Mouse (Mus musculus): ENCODE measurements around the gene Rad51b. TPM values are rescaled to one million over a fixed set of nuclear protein-coding genes. Genes with fewer than 3 reads are reported as not detected.
A peak's percentile ranks its signal among the peaks of the same experiment; 100 is the strongest.

The Rad51b gene
- total RNA-seq, 4 experiments from 2014 or later: 0.71 to 0.95 (median 0.78) TPM

- no peak for DNase-seq (ENCODE audit: low spot score)
Observed at GRCm38 (mm10) chr12:79436892-79437291, 139.8 kb downstream of the Rad51b start.

DNA sequence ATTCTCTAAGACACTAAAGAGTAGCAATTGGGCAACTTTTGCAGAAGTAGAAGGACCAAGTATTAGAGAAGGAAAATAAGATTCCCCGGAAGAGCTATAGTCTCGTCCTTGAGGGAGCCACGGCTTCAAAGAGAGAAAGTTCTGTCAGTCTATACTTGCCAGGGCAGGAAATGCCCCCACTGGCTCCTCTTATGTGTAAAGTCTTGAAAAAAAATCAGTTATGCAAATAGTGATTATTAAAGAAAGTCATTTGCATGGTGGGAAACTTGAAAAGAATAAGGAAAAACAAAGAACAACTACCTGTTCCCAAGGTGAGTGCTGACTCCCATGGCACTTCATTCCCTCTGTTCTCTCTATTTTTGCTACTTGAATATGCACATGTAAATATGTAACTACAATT lies 140.5 kb downstream of the Rad51b start:
- DNase-seq (ENCODE audit: low spot score): no peak

- DNase-seq (ENCODE audit: low spot score): no peak
Observed at GRCm38 (mm10) chr12:79439961-79440360, 142.9 kb downstream of the Rad51b start.

GRCm38 (mm10) chr12:79441210-79442005 lies 144.3 kb downstream of the Rad51b start:
- no peak for DNase-seq (ENCODE audit: low spot score)

DNA sequence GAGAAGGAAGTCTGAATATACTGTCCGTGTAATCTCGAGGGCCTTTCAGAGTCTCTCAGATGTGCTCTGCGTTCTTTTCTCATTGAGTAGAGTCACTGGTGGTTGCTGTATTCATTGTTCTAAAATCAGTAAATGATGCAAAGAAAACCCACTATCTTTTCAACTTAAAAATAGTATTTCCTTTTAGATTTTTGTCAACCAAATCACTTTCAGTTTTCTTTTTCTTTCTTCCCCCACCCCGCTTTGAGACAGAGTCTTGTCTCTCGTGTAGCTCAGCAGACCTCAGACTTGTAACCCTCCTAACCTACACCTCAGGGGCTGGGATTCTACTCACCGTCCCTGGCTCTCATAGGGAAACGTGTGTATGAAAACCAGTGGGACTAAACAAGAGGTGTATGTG lies 145.0 kb downstream of the Rad51b start:
- no peak for DNase-seq (ENCODE audit: low spot score)

DNA sequence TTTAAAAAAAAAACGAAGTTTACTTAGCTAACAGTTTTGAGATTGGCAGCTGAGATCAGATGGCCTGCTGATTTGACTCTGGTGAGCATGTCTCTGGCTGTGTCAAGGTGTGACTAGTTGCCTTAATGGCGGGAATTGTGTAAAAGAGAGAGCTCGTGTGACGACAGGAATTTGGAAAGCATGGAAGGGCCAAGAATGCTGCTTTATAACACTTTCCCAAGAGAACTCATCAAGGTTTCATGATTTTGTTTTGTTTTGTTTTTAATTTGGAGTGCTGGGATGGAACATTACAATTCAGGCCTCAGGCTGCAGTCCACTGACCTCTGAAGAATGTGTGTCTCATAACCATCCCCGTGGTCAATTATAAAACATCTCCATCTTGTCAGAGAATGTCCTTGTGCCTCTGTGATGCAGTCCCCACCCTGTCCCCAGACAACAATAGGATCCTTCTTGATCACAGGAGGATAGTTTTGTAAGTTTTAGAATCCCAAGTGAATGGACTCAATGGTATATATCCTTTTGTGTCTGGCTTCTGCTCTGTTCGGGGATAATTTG lies 145.8 kb downstream of the Rad51b start:
- DNase-seq (ENCODE audit: low spot score): no peak

GRCm38 (mm10) chr12:79444646-79445045 lies 147.6 kb downstream of the Rad51b start:
- DNase-seq (ENCODE audit: low spot score): no peak

- DNase-seq (ENCODE audit: low spot score): no peak
Observed at GRCm38 (mm10) chr12:79447039-79447438, 150.0 kb downstream of the Rad51b start.

DNA sequence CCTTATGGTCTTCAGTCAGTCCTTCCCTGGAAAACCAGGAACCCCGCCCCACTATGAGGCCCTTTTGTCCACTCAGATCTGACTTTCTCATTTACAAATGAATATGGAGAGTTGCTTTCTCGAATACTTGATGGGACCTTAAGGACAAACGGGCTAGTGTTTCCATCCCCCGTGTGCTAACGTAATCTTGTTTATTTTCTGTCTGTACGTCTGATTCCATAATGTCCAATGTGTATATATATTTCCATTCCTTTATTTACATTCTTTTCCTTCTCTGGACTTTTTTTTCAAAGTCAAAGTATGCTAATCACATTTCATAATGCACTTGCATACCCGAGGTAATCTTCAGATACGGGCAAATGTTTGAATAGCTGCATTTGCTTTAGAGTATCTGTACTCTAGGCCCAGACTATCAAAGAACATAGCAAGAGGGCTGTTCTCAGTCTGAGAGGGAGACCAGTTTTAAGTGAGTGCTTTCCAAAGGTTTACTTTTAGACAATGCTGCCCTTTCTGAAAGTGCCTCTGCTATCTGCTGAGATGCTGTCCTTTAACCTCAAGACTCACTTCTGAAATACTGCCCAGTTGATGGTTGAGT lies 152.8 kb downstream of the Rad51b start:
- no peak for DNase-seq (ENCODE audit: low spot score)

- no peak for DNase-seq (ENCODE audit: low spot score)
Observed at GRCm38 (mm10) chr12:79452882-79453281, 155.8 kb downstream of the Rad51b start.

DNA sequence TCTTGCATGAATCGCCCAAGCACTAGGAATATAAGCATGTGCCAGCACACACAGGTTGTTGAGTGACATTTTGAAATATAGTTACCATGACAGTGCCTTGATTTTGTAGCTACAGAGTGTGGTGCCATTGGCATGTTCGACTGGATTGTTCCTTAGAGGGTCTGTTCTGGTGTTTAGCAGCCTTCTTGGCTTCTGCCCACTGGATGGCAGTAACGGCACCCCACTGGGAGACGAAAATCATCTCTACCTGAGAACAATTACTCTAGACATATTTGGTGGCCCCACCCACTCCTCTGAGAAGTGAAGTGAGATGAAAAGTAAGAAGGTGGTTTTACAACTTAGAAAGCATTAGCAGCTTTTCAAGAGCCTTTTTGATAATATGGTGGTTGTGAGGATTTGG lies 156.9 kb downstream of the Rad51b start:
- DNase-seq (ENCODE audit: low spot score): no peak

DNA sequence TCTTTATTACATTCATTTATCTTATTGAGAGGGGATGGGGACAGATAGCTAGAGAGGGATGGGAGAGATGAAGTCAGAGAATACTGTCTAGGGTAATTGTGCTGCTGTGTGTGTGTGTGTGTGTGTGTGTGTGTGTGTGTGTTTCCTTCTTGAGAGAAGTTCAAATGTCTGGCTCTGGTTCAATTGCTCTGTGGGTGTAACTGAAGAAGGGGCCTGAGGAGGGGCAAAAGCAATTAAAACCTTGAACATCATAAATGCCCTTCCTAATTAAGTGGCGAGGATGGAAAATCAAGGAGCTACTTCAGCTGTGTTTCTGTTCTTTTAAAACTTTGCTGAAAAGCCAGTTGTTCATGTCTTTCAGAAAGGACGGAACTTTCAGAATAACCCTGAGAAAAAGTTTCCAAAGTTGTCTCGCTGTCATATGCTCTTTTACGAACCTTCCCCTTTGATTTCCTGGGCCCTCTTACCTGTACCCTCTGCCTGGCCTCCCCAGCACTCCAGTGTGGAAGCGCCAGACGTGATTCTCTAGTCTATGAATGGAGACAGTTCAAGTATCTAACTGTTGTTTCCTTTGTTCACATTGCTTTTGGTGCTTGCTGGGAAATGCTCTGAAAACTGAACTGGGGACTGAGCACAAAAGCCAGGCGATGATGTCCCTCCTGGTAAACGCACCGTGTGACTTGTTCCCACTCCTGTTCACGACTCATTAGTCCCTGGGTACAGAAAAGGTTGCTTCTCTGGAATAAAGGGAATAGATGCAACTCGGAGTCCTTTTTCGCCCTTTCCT lies 158.2 kb downstream of the Rad51b start:
- DNase-seq (ENCODE audit: low spot score): no peak

DNA sequence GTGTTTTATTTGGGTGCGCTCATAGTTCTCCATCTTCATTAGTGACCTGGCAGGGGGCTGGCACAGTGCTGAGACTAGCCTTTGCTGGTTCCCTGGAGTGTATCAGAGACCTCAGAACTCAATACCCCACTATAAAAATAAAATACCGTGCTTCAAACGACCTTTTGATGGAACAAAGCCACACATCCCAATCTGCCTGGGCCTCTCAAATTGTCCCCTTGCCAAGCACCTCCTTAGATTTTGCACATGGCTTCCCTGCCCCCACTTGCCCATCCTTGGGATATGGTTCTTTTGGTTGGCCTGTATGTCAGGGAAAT lies 158.7 kb downstream of the Rad51b start:
- no peak for DNase-seq (ENCODE audit: low spot score)

GRCm38 (mm10) chr12:79456251-79456650 lies 159.2 kb downstream of the Rad51b start:
- no peak for DNase-seq (ENCODE audit: low spot score)

- no peak for DNase-seq (ENCODE audit: low spot score)
Observed at GRCm38 (mm10) chr12:79463371-79463770, 166.3 kb downstream of the Rad51b start.

- no peak for DNase-seq (ENCODE audit: low spot score)
Observed at GRCm38 (mm10) chr12:79470113-79470512, 173.0 kb downstream of the Rad51b start.

DNA sequence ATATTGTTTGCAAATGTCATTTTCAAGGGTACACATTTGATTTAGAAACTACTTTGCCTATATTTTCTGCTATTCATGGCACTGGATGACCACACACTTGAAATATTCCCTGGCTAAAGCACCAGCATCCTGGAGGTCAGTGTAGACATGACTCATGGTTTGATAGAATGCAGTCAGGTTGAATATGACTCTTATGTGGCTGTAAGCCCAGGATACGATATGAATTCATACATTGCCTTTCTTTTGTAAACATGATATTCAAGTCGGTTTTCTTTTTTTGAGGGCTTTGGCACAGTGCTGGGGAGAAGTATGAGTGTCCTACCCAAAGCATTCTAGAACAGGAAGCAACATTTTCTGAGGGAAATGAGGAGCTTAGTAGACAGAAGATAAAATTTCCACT lies 174.8 kb downstream of the Rad51b start:
- DNase-seq (ENCODE audit: low spot score): peak; percentile 26

DNA sequence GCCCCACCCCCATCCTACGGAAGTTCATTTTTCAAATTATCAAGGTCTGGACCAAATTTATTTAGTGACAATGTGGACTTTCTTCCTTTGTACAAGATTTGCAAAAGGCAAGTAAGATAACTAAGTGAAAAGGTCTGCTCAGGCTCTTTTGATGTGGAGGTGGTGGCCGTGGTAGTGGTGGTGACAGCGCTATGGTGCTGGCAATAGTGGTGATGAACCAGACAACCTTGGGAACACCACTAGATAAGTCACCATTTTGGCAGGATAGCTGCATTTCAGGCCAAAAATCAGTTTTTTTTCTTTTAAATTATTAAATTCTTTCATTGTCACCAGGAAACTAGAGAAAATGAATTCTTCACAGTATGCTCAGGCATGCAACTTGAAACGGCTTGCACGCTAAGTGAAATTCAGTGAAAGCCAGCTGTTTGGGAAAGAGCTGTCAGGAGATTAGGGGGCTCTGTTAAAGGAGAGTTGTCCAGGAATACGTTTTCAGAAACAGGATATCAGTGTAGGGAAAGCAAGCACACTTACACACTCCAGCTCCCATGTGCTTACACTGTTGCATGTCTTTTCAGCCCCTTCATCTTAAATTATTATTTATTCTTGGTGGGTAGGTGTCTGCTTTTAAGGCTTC lies 179.4 kb downstream of the Rad51b start:
- DNase-seq (ENCODE audit: low spot score): no peak

- no peak for DNase-seq (ENCODE audit: low spot score)
Observed at GRCm38 (mm10) chr12:79478816-79479215, 181.7 kb downstream of the Rad51b start.

DNA sequence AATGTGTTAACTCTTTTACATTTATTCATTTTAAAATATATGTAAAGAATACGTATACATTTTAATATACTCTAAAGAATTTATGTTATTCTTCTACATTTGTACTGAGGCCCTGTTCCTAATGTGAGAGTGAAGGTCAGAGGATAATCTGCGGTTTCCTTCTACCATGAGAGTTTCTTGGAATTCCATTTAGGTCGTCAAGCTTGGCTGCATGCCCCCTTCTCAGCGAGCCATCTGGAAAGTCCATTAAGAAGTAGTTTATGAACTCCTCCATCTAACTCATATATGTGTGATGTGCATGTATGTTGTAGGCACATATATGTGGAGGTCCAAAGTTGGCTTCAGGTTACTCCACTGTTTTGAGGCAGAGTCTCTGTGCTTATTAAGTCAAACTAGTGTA lies 188.4 kb downstream of the Rad51b start:
- DNase-seq (ENCODE audit: low spot score): no peak

DNA sequence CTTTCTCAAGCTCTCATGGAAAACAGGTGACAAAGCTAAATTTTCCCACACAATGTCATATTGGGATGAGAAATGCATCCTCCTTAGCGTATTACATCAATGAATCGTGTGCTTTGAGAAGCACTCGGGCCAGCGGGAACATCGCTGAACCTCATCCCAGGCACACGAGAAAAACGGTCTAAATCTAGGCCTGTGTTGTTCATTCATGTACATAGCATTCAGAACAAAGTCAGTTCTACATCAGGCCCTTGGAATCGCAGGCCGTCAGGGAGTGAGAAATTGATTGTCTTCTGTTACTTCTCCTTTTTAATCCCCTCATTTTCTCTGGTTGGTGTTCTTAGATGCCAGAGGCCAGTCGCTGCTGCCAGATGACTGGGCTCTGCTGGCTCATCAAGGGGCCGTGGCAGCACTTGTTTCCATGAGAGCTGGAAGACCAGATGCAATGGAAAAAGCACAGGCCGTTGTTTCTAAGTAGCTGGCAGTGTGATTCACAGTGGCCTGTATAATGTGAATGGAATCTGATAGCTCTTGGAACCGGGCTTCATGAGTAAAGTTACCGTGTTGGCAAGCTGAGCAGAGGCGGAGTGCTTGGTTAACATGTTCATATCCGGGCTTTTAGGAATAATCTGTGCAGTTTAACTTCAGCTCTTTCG lies 191.6 kb downstream of the Rad51b start:
- peak; percentile 44 for DNase-seq (ENCODE audit: low spot score)

Measured in heart, adult 8-10 months (tissue).